Mouse (Mus musculus): ENCODE data around the gene Zscan22. TPM values are rescaled to one million over a fixed set of nuclear protein-coding genes. Genes with fewer than 3 reads are reported as not detected.
"Not testable (repeated sequence)": the region's sequence is repeated elsewhere in the genome, so short reads cannot be mapped to it uniquely, and the experiment has no call there.

Zscan22 gene
- polyA plus RNA-seq, 1 experiment from 2014 or later = 17.1 TPM

DNA sequence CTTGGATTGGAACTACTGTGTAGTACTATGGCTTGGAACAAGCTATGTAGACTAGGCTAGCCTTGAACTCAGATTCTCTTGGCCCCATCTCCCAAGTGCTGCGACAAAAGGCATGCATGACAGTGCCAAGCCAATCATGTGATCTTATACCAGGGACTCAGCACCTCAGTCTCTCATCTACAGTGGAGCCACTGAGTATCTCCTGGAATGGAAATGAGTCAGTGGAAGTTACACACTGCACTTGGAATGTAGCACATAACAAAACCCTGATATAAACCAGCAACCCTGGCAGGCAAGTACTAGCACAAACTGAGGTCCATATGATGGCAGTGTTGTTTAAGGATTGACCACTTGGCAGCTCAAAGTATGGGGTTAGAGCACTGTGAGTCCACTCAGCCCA, 7.5 kb downstream of the Zscan22 start:
- ATAC-seq (ENCODE audit: borderline replicate concordance, extremely low read depth, low FRiP score, low TSS enrichment) = no peak
- H3K27ac ChIP-seq = no peak overlapping the region
- H3K4me3 ChIP-seq = no peak overlapping the region
- H3K4me2 ChIP-seq = no peak overlapping the region
- WGBS = 94% methylated on average over 1 of the region's 1 CpGs
- H3K9me3 ChIP-seq = no peaks in the 10 kb centered on the region
- H3K4me1 ChIP-seq = peaks cover 9% of the 10 kb centered on the region; the same call in 1 of the 2 replicates
- H3K9ac ChIP-seq = no peak overlapping the region
- no peaks in the 10 kb centered on the region for H3K27me3 ChIP-seq
- peaks cover 53% of the 10 kb centered on the region for H3K36me3 ChIP-seq

DNA sequence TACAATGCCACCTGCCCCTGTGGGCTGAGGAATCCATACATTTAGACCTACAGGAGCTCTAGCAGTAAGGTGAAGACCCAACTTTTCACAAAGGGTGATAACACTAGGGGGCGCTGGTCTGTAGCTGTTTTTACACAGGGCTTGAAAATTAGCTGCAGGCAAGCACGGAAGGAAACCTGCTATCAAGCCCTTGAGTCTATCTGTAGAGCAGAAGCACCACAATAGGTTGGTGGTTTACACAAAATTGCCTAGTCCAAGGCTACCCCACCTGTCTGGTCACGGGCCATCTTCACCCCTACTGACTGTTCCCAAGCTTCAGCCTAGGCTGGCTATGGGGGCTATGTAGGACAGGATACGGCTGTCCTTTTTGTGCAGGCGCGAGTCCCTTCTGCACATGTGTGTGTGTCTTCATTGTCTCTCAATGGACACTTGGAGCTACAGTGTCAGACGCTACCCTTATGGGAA, 11.9 kb downstream of the Zscan22 start:
- Histone ChIP-seq H3K36me3 (peaks cover 42% of the 10 kb centered on the region), H3K27me3 (no peaks in the 10 kb centered on the region), H3K4me3 (peak overlapping the region; percentile 54), H3K9ac (peak overlapping the region; percentile 61; the same call in 1 of the 2 replicates), H3K4me1 (peaks cover 10% of the 10 kb centered on the region; the same call in 1 of the 2 replicates), H3K4me2 (peak overlapping the region; percentile 59), H3K9me3 (no peaks in the 10 kb centered on the region), H3K27ac (peak overlapping the region; percentile 89)
- 49% methylated on average over 7 of the region's 7 CpGs for WGBS
- ATAC-seq (ENCODE audit: borderline replicate concordance, extremely low read depth, low FRiP score, low TSS enrichment) = peak; percentile 65

DNA sequence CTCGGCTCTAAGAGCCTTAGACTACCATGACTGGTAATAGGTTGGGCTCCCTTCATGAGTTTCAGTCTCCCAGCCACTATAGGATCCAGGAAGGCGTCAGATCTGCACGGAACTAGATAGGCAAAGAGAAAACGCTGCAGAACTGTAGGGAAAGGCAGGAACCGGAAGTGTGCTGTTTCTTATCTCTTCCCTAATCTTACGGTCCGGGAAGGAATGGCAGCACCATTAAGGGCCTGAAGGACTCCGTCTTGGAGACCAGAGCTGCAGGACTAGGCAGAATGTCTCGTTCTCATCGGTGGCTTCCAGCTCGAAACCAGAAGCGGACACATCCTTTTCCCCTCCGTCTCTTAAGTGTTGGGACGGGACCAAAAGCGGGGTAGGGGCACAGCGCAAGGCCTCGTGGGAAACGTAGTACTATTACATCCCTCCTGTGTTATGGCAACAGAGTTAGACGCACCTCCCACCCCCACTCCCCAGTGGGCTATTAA, 12.6 kb downstream of the Zscan22 start:
- Histone ChIP-seq H3K4me3 (peak overlapping the region; percentile 54), H3K9ac (peak overlapping the region; percentile 61)

DNA sequence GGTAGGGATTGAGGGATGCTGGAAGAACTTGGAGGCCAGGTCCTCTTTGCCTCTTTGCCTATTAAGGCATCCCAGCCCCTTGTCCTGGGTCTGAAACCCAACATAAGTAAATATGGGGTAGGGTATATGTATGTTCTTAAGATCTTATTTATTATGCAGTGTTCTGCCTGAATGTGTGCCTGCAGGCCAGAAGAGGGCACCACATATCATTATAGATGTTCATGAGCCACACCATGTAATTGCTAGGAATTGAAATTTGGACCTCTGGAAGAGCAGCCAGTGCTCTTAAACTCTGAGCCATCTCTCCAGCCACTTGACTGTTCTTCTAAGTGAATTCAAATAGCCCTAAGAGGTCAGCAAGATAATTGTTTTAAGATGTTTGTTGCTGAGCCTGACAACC, 15.9 kb downstream of the Zscan22 start:
- no peak for ATAC-seq (ENCODE audit: borderline replicate concordance, extremely low read depth, low FRiP score, low TSS enrichment)
- no peak overlapping the region for H3K4me3 ChIP-seq
- no peak overlapping the region for H3K4me2 ChIP-seq
- H3K27me3 ChIP-seq = no peaks in the 10 kb centered on the region
- no peak overlapping the region for H3K27ac ChIP-seq
- peaks cover 7% of the 10 kb centered on the region for H3K36me3 ChIP-seq
- H3K4me1 ChIP-seq = peaks cover 10% of the 10 kb centered on the region; the same call in 1 of the 2 replicates
- H3K9ac ChIP-seq = no peak overlapping the region
- no peaks in the 10 kb centered on the region for H3K9me3 ChIP-seq

More for the DNA sequence above, 12.6 kb downstream of the Zscan22 start:
- peak overlapping the region; percentile 89 for H3K27ac ChIP-seq
- H3K27me3 ChIP-seq = no peaks in the 10 kb centered on the region
- peaks cover 10% of the 10 kb centered on the region; the same call in 1 of the 2 replicates for H3K4me1 ChIP-seq
- H3K4me2 ChIP-seq = peak overlapping the region; percentile 59
- peaks cover 39% of the 10 kb centered on the region for H3K36me3 ChIP-seq
- ATAC-seq (ENCODE audit: borderline replicate concordance, extremely low read depth, low FRiP score, low TSS enrichment) = peak; percentile 84
- 4% methylated on average over 19 of the region's 19 CpGs for WGBS
- no peaks in the 10 kb centered on the region for H3K9me3 ChIP-seq

DNA sequence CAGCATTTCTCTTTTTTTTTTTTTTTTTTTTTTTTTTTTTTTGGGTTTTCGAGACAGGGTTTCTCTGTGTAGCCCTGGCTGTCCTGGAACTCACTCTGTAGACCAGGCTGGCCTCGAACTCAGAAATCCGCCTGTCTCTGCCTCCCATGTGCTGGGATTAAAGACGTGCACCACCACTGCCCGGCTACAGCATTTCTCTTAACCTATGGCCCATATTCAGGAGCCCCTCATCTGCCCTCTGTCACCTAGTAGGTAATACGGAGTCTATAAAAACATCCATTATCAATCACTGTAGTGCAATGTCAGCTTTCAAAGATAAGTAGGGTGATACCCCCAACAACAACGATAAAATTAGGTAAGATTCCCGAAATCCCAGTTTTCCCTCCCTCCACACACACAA, 22.9 kb downstream of the Zscan22 start:
- H3K4me2 ChIP-seq = not testable (repeated sequence)

DNA sequence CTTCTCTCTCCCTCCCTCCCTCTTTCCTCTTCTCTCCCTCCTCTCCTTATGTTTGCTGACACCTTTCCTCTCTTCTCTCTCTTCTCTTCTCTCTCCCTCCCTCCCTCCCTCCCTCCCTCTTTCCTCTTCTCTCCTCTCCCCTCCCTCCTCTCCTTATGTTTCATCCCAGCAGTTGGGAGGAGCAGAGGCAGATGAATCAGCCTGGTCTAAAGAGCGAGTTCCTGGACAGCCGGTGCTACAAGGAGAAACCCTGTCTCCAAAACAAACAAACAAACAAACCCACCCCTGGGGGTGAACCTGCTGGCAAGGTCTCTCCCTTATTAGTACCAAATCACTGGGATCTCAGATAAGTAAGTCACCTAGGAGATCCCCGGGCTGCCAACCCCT, 23.7 kb downstream of the Zscan22 start:
- peak overlapping the region; percentile 71 for H3K4me3 ChIP-seq
- H3K27me3 ChIP-seq = no peaks in the 10 kb centered on the region
- peaks cover 30% of the 10 kb centered on the region for H3K36me3 ChIP-seq
- peak overlapping the region; percentile 82 for H3K4me2 ChIP-seq
- ATAC-seq (ENCODE audit: borderline replicate concordance, extremely low read depth, low FRiP score, low TSS enrichment) = peak; percentile 21; the same call in 1 of the 2 replicates
- H3K9ac ChIP-seq = peak overlapping the region; percentile 85
- H3K9me3 ChIP-seq = no peaks in the 10 kb centered on the region
- 0% methylated on average over 3 of the region's 3 CpGs for WGBS
- H3K27ac ChIP-seq = peak overlapping the region; percentile 96
- H3K4me1 ChIP-seq = peaks cover 17% of the 10 kb centered on the region

More for the DNA sequence above, 22.9 kb downstream of the Zscan22 start:
- not testable (repeated sequence) for H3K27ac ChIP-seq; H3K9me3 ChIP-seq; H3K4me3 ChIP-seq; ATAC-seq (ENCODE audit: borderline replicate concordance, extremely low read depth, low FRiP score, low TSS enrichment); H3K9ac ChIP-seq; H3K27me3 ChIP-seq
- Histone ChIP-seq H3K36me3 (peaks cover 21% of the 10 kb centered on the region), H3K4me1 (peaks cover 17% of the 10 kb centered on the region)
- 80% methylated on average over 7 of the region's 8 CpGs for WGBS

DNA sequence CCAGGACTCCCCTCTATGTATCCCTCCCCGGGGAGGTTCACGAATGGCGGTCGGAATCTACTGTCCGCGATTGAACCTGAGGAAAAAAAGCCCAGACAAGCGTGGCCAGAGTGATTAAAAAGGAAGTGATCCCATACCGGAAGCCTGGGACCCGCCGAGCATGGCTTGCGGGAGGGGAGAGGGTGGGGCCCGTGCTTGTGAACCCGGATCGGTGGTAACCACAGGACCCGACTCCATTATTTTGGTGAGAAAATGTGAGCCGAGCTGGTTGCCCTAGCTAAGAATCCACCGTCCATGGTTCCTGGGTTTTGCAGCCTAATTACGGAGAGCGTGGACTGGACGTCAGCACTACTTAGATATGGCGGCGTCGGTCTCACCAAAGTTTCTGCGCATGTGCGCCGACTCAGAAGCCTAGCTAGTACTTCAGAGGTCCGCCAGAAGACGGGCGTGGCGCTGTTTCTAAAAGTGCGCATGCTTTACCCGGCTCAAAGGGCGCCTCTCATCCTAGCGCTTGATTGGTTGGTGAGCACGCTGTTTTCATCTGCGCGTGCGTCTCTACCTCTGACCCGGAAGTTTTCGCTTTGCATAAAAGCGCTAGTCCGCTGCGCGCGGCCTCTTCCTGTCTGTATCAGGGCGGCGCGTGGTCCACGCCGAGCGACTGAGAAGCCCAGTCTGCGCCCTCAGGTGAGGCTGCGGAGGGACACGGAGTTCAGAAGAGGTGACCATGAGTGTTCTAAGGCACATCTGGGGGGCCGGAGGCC, 24.3 kb downstream of the Zscan22 start, which contains the start of gene Rps5:
Gene Rps5 (plus strand): TSS at position 586 of the 761 bp plus-strand sequence.
- WGBS = under 1% methylated on average over 55 of the region's 55 CpGs
- peak within 1 kb of the TSS; percentile 82 for H3K4me2 ChIP-seq
- H3K27ac ChIP-seq = peak within 1 kb of the TSS; percentile 96
- H3K9ac ChIP-seq = peak within 1 kb of the TSS; percentile 85
- ATAC-seq (ENCODE audit: borderline replicate concordance, extremely low read depth, low FRiP score, low TSS enrichment) = peak; percentile 98
- peaks cover 35% of the 10 kb centered on the region for H3K36me3 ChIP-seq
- H3K27me3 ChIP-seq = no peaks in the 10 kb centered on the region
- peaks cover 20% of the 10 kb centered on the region for H3K4me1 ChIP-seq
- H3K9me3 ChIP-seq = no peaks in the 10 kb centered on the region
- peak within 1 kb of the TSS; percentile 71 for H3K4me3 ChIP-seq

DNA sequence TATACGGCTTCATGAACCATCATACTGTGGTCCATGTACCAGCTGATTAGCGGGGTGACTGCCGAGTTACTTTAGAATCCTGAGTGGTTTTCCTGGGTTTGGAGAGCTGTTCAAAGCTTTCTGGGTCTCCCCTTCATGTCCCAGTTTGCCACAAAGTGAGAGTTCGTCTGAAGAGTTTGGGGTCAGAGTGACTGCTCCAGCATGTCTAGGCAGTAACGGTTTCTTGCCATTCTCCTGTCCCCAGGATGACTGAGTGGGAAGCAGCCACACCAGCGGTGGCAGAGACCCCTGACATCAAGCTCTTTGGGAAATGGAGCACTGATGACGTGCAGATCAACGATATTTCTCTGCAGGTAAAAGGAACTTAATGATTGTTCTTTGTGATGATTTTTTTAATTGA, 25.1 kb downstream of the Zscan22 start:
- Histone ChIP-seq H3K36me3 (peaks cover 38% of the 10 kb centered on the region), H3K4me2 (peak overlapping the region; percentile 80), H3K27me3 (no peaks in the 10 kb centered on the region), H3K27ac (no peak overlapping the region), H3K4me1 (peaks cover 29% of the 10 kb centered on the region), H3K9me3 (no peaks in the 10 kb centered on the region), H3K9ac (peak overlapping the region; percentile 75), H3K4me3 (peak overlapping the region; percentile 71)
- ATAC-seq (ENCODE audit: borderline replicate concordance, extremely low read depth, low FRiP score, low TSS enrichment) = no peak
- 2% methylated on average over 8 of the region's 8 CpGs for WGBS

DNA sequence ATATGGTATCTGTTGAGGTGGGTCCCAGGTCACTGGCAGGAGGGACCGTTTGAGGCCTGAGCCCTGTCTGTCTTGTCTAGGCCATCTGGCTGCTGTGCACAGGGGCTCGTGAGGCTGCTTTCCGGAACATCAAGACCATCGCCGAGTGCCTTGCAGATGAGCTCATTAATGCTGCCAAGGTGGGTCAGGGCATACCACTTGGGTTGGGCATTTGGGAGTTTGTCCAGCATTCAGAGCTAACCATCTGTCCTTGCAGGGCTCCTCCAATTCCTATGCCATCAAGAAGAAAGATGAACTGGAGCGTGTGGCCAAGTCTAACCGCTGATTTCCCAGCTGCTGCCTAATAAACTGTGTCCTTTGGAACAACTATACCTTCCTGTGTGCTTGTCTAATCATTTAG, 28.7 kb downstream of the Zscan22 start:
- 76% methylated on average over 7 of the region's 7 CpGs for WGBS
- H3K9ac ChIP-seq = no peak overlapping the region
- H3K4me1 ChIP-seq = peaks cover 35% of the 10 kb centered on the region
- peaks cover 38% of the 10 kb centered on the region for H3K36me3 ChIP-seq
- no peak overlapping the region for H3K27ac ChIP-seq
- no peak overlapping the region for H3K4me2 ChIP-seq
- ATAC-seq (ENCODE audit: borderline replicate concordance, extremely low read depth, low FRiP score, low TSS enrichment) = no peak
- no peaks in the 10 kb centered on the region for H3K27me3 ChIP-seq
- H3K9me3 ChIP-seq = no peaks in the 10 kb centered on the region
- no peak overlapping the region for H3K4me3 ChIP-seq

DNA sequence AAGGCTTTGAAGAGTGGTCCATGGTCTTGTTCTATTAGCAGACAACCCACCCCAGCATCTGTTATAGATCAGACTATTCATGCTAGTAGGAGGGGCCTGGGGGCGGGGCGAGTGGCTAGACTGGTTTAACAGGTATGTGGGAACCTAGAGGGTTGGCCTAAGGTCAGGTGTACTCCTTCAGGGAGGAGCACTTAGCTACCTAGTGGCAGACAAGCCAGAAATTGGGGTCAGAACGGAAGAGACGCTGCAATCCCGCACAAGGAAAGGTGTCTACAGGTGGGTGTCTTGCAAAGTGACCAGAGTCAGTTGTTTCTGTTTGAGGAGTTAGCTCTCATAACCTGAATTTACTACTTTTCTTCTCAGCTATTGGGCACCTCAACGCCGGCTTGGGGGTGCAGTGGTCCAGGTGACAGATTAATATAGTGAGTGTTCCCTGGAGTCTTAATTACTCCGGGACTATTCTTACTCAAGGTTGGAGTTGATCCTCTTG, 29.6 kb downstream of the Zscan22 start, which contains the start of gene Rnf225:
Gene Rnf225 (plus strand): TSS at position 226 of the 490 bp plus-strand sequence.
- Histone ChIP-seq H3K4me2 (peak within 1 kb of the TSS; percentile 84), H3K27ac (no peak within 1 kb of the TSS), H3K4me3 (peak within 1 kb of the TSS; percentile 36), H3K36me3 (peaks cover 38% of the 10 kb centered on the region), H3K9me3 (no peaks in the 10 kb centered on the region), H3K4me1 (peaks cover 35% of the 10 kb centered on the region), H3K27me3 (no peaks in the 10 kb centered on the region), H3K9ac (peak within 1 kb of the TSS; percentile 39)
- 15% methylated on average over 8 of the region's 8 CpGs for WGBS
- ATAC-seq (ENCODE audit: borderline replicate concordance, extremely low read depth, low FRiP score, low TSS enrichment) = peak; percentile 25; the same call in 1 of the 2 replicates

DNA sequence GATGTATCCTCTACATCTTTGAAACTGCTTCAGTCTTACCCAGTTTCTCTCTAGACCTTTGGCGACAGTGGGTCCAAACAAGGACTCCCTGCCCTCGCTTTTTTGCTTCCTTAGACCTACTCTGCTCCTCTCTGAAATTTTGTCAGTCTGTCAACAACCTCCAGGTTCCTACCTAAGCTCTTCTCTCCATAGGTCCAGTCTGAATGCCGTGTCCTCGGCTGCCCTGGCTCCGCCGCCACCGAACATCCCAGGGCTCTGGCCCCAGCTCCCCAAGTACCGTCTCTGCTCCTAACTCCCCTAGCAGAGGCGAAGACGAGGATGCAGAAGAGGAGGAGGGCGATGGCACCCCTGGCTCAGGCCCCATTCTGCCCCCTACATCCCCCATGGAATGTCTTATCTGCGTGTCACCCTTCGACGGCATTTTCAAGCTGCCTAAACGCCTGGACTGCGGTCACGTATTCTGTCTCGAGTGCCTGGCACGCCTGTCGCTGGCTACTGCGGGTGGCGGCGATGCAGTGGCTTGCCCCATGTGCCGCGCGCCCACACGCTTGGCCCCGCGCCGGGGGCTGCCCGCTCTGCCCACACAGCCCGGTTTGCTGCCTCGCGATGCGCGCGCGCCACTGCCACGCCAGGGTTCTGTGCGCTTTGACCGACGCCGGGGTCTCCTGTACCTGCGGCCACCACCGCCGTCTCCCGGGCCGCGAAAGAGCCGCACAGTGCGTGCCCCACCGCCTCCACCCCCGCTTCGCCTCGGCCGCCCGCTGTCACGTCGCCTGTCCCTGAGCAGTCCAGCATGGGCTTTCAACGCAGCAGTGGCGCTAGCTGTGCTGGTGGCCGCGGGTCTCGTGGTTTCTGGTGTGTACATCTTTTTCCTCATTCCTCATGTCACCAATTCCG, 30.3 kb downstream of the Zscan22 start:
- no peak overlapping the region for H3K27ac ChIP-seq
- H3K4me1 ChIP-seq = peaks cover 33% of the 10 kb centered on the region
- ATAC-seq (ENCODE audit: borderline replicate concordance, extremely low read depth, low FRiP score, low TSS enrichment) = peak; percentile 62
- H3K4me3 ChIP-seq = peak overlapping the region; percentile 36
- H3K4me2 ChIP-seq = peak overlapping the region; percentile 84
- H3K27me3 ChIP-seq = no peaks in the 10 kb centered on the region
- whole genome bisulfite sequencing = 3% methylated on average over 58 of the region's 65 CpGs
- H3K9me3 ChIP-seq = no peaks in the 10 kb centered on the region
- peak overlapping the region; percentile 39 for H3K9ac ChIP-seq
- H3K36me3 ChIP-seq = peaks cover 38% of the 10 kb centered on the region

Measured in lung, embryonic 15.5 days (tissue).